8 mouse cellular contexts compared by ENCODE assay signal in genomic region chrX:104482572-104483443, GRCm38 (mm10). TPM values are rescaled to one million over a fixed set of nuclear protein-coding genes. Genes with fewer than 3 reads are reported as not detected.
DNase-seq lines count a peak whose midpoint lies in the region; ATAC-seq lines count a peak whose summit lies in the region.

TSS of gene Uprt (plus strand) at chrX:104482818.

- DNase-seq in adrenal gland, adult (ENCODE audit: inconsistent age in 2 of 2, low spot score in 1 of 2), result peak; percentile 84 to 93
- DNase-seq in embryo, embryonic 10 days (ENCODE audit: low spot score), result peak; percentile 84
- peak; percentile 57 for DNase-seq in gastrocnemius, postnatal 10 days
- peak; percentile 76 to 87 for DNase-seq in left cerebral cortex, postnatal 10 days (ENCODE audit: extremely low spot score in 1 of 2, low spot score in 2 of 2)
- DNase-seq in right cerebral cortex, postnatal 14 days, result peak; percentile 70
- peak; percentile 57 for DNase-seq in urinary bladder, postnatal 25 days (ENCODE audit: low spot score)

- intact Hi-C loops in left cerebral cortex, postnatal 10 days (cut with DNase I), result no loop called here

- ATAC-seq in inflammation-experienced regulatory T-cells, adult 6 months, result peak; percentile 96
- peak; percentile 96 for ATAC-seq in megakaryocyte progenitor cell, adult 5-6 weeks (replicated peaks; ENCODE audit: poor library complexity)

RNA-seq across cellular contexts. Expression of gene Uprt, which starts in this region (rescaled TPM):
- 10 to 100 TPM; 13.6 to 13.7 TPM for total RNA-seq in gastrocnemius, postnatal 10 days (2021)
- 1 to 10 TPM; 2.0 to 3.7 (median 3.0) TPM for polyA plus RNA-seq in inflammation-experienced regulatory T-cells, adult 6 months (2017; shearing (Covaris generic))
- 10 to 100 TPM; 14.5 to 16.0 TPM for total RNA-seq in left cerebral cortex, postnatal 10 days (2021)
- 29.2 and 36.5 TPM in 2 replicates for total RNA-seq in megakaryocyte progenitor cell, adult 5-6 weeks (2015)
- 3.7 and 9.2 TPM in 2 replicates for total RNA-seq in megakaryocyte progenitor cell, adult 5-6 weeks (2017)

Comparison
In these comparisons a context has a peak if more than half of its experiments do, and no peak if none do; other contexts are left out.
1. Peak in every context shown above with its lines: DNase-seq and ATAC-seq.